Mouse (Mus musculus): ENCODE results near the gene Clstn3.

GRCm38 (mm10) chr6:124465299-124465698 is 705 bp upstream of the Clstn3 start:
- TF ChIP-seq POLR2A (IDR thresholded peaks at IDR 0.05; ENCODE audit: borderline replicate concordance, insufficient read depth, low read length) (no peak), CTCF (IDR thresholded peaks at IDR 0.05; ENCODE audit: borderline replicate concordance, insufficient read depth, low read depth, low read length) (no peak)

All from cerebellum, adult 2 months (tissue).